Mouse (Mus musculus): ENCODE measurements at regions not wholly inside any gene's neighbourhood (a gene's known extent, or its start where the extent isn't known, plus 50 kb on each side); places are given as distances from the start of the nearest gene placed in this dataset.

DNA sequence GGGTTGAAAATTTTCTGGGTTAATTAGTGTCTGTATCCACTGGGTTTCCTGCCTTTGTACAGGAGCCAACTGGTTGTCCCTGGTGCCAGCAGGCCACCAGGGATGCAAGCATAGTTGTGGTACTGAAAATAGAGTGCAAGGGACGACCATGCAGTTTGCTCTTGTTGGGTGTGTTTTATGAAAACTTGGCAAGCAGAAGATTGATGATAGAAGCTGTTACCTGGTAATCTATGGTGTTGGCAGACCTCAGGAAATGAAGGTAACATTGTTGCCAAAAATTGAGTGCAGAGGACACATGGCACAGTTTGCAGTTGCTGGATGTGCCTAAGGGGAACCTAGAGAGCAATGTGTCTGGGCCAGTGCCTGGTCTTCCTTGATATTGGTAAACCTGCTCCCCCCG lies 818.7 kb downstream of the Tlr4 start:
- no peak overlapping the region for H3K4me3 ChIP-seq (ENCODE audit: insufficient read depth in 1 of 2, low read depth in 1 of 2, low read length in 2 of 2, poor library complexity in 1 of 2, severe bottlenecking in 1 of 2)
- no peak for DNase-seq (ENCODE audit: low read depth, low spot score)
- H3K36me3 ChIP-seq (ENCODE audit: control insufficient read depth, insufficient read depth, low read length, poor library complexity, severe bottlenecking), result no peaks in the 10 kb centered on the region
- H3K9ac ChIP-seq (ENCODE audit: insufficient read depth, low read depth, low read length, poor library complexity, severe bottlenecking), result no peak overlapping the region
- no peaks in the 10 kb centered on the region for H3K9me3 ChIP-seq (ENCODE audit: control insufficient read depth, insufficient read depth, low read depth, low read length)
- no peaks in the 10 kb centered on the region for H3K4me1 ChIP-seq (ENCODE audit: control insufficient read depth in 2 of 2, insufficient read depth in 2 of 2, low read length in 2 of 2, poor library complexity in 1 of 2)
- in situ Hi-C loops (cut with MboI; ENCODE audit: low sequenced_read_pairs in 2 of 2, unreplicated experiment in 2 of 2), result no loop called here
- H3K27ac ChIP-seq (ENCODE audit: insufficient read depth, low read depth, low read length, poor library complexity, severe bottlenecking), result no peak overlapping the region
- TF ChIP-seq ZC3H11A (IDR thresholded peaks at IDR 0.05; ENCODE audit: borderline replicate concordance, low read depth, low read length), result no peak
- TF ChIP-seq CHD2 (IDR thresholded peaks at IDR 0.05; ENCODE audit: low read depth, low read length), result no peak
- no peak for TF ChIP-seq ZNF384 (IDR thresholded peaks at IDR 0.05; ENCODE audit: low read depth, low read length)
- no peak for TF ChIP-seq MAFK (IDR thresholded peaks at IDR 0.05; ENCODE audit: insufficient read depth, low read depth, low read length)
- no peak for TF ChIP-seq HCFC1 (IDR thresholded peaks at IDR 0.05; ENCODE audit: borderline replicate concordance, insufficient read depth, low read length)

DNA sequence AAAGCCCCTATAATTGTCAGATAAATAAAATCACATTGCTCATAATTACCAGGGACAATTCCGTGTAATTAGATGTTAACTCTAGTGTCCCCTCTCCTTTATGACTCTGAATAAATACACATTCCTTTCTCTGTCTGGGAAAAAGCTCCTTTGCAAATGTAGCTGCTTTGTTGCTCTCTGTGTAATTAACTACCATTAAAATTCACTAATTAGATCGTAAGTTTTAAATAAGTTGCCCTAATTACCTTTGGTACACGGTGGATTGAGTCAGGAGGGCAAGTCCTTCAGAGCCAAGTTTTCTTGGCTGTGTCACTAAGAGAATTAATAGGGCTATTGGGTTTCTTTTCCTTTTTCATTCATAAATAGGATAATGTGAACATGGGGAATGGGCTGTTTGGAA lies 834.7 kb downstream of the Tlr4 start:
- Histone ChIP-seq H3K27ac (ENCODE audit: insufficient read depth, low read depth, low read length, poor library complexity, severe bottlenecking) (no peak overlapping the region), H3K4me3 (ENCODE audit: insufficient read depth in 1 of 2, low read depth in 1 of 2, low read length in 2 of 2, poor library complexity in 1 of 2, severe bottlenecking in 1 of 2) (no peak overlapping the region), H3K9me3 (ENCODE audit: control insufficient read depth, insufficient read depth, low read depth, low read length) (no peaks in the 10 kb centered on the region), H3K36me3 (ENCODE audit: control insufficient read depth, insufficient read depth, low read length, poor library complexity, severe bottlenecking) (no peaks in the 10 kb centered on the region), H3K4me1 (ENCODE audit: control insufficient read depth in 2 of 2, insufficient read depth in 2 of 2, low read length in 2 of 2, poor library complexity in 1 of 2) (no peaks in the 10 kb centered on the region), H3K9ac (ENCODE audit: insufficient read depth, low read depth, low read length, poor library complexity, severe bottlenecking) (no peak overlapping the region)
- in situ Hi-C loops (cut with MboI; ENCODE audit: low sequenced_read_pairs in 2 of 2, unreplicated experiment in 2 of 2), result no loop called here
- TF ChIP-seq ZC3H11A (IDR thresholded peaks at IDR 0.05; ENCODE audit: borderline replicate concordance, low read depth, low read length) (no peak), CHD2 (IDR thresholded peaks at IDR 0.05; ENCODE audit: low read depth, low read length) (no peak), MAFK (IDR thresholded peaks at IDR 0.05; ENCODE audit: insufficient read depth, low read depth, low read length) (no peak), HCFC1 (IDR thresholded peaks at IDR 0.05; ENCODE audit: borderline replicate concordance, insufficient read depth, low read length) (no peak), ZNF384 (IDR thresholded peaks at IDR 0.05; ENCODE audit: low read depth, low read length) (no peak)
- no peak for DNase-seq (ENCODE audit: low read depth, low spot score)

DNA sequence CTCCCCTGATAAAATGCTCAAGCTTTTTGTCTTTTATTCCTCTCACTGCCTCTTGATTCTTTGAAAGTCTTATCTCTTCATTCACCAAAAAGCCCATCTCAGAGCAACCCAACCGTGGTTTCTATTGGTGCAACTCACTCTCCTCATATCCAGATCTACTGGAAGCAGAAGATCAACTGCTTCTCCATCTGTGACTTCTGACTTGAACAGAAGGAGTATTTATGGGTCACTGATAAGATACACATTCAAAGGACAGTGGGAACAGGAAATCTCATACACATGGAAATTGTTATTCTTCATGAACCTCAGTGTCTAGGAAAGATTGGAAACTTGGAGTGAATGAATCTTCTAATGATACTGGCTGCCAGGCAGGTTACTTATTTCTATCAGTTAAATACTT lies 846.6 kb downstream of the Tlr4 start:
- H3K4me3 ChIP-seq (ENCODE audit: insufficient read depth in 1 of 2, low read depth in 1 of 2, low read length in 2 of 2, poor library complexity in 1 of 2, severe bottlenecking in 1 of 2), result no peak overlapping the region
- no peaks in the 10 kb centered on the region for H3K4me1 ChIP-seq (ENCODE audit: control insufficient read depth in 2 of 2, insufficient read depth in 2 of 2, low read length in 2 of 2, poor library complexity in 1 of 2)
- H3K36me3 ChIP-seq (ENCODE audit: control insufficient read depth, insufficient read depth, low read length, poor library complexity, severe bottlenecking), result no peaks in the 10 kb centered on the region
- no peaks in the 10 kb centered on the region for H3K9me3 ChIP-seq (ENCODE audit: control insufficient read depth, insufficient read depth, low read depth, low read length)
- TF ChIP-seq ZNF384 (IDR thresholded peaks at IDR 0.05; ENCODE audit: low read depth, low read length), result no peak
- TF ChIP-seq ZC3H11A (IDR thresholded peaks at IDR 0.05; ENCODE audit: borderline replicate concordance, low read depth, low read length), result no peak
- no peak for TF ChIP-seq MAFK (IDR thresholded peaks at IDR 0.05; ENCODE audit: insufficient read depth, low read depth, low read length)
- TF ChIP-seq HCFC1 (IDR thresholded peaks at IDR 0.05; ENCODE audit: borderline replicate concordance, insufficient read depth, low read length), result no peak
- TF ChIP-seq CHD2 (IDR thresholded peaks at IDR 0.05; ENCODE audit: low read depth, low read length), result no peak
- H3K9ac ChIP-seq (ENCODE audit: insufficient read depth, low read depth, low read length, poor library complexity, severe bottlenecking), result no peak overlapping the region
- H3K27ac ChIP-seq (ENCODE audit: insufficient read depth, low read depth, low read length, poor library complexity, severe bottlenecking), result no peak overlapping the region
- DNase-seq (ENCODE audit: low read depth, low spot score), result no peak
- in situ Hi-C loops (cut with MboI; ENCODE audit: low sequenced_read_pairs in 2 of 2, unreplicated experiment in 2 of 2), result no loop called here

- Histone ChIP-seq H3K36me3 (ENCODE audit: control insufficient read depth, insufficient read depth, low read length, poor library complexity, severe bottlenecking) (no peaks in the 10 kb centered on the region), H3K27ac (ENCODE audit: insufficient read depth, low read depth, low read length, poor library complexity, severe bottlenecking) (no peak overlapping the region), H3K9ac (ENCODE audit: insufficient read depth, low read depth, low read length, poor library complexity, severe bottlenecking) (no peak overlapping the region), H3K4me3 (ENCODE audit: insufficient read depth in 1 of 2, low read depth in 1 of 2, low read length in 2 of 2, poor library complexity in 1 of 2, severe bottlenecking in 1 of 2) (no peak overlapping the region), H3K9me3 (ENCODE audit: control insufficient read depth, insufficient read depth, low read depth, low read length) (no peaks in the 10 kb centered on the region), H3K4me1 (ENCODE audit: control insufficient read depth in 2 of 2, insufficient read depth in 2 of 2, low read length in 2 of 2, poor library complexity in 1 of 2) (no peaks in the 10 kb centered on the region)
- DNase-seq (ENCODE audit: low read depth, low spot score), result no peak
- in situ Hi-C loops (cut with MboI; ENCODE audit: low sequenced_read_pairs in 2 of 2, unreplicated experiment in 2 of 2), result no loop called here
- TF ChIP-seq ZNF384 (IDR thresholded peaks at IDR 0.05; ENCODE audit: low read depth, low read length), result no peak
- no peak for TF ChIP-seq HCFC1 (IDR thresholded peaks at IDR 0.05; ENCODE audit: borderline replicate concordance, insufficient read depth, low read length)
- TF ChIP-seq CHD2 (IDR thresholded peaks at IDR 0.05; ENCODE audit: low read depth, low read length), result no peak
Measured at GRCm38 (mm10) chr4:67677589-67677988, 850.2 kb downstream of the Tlr4 start.

DNA sequence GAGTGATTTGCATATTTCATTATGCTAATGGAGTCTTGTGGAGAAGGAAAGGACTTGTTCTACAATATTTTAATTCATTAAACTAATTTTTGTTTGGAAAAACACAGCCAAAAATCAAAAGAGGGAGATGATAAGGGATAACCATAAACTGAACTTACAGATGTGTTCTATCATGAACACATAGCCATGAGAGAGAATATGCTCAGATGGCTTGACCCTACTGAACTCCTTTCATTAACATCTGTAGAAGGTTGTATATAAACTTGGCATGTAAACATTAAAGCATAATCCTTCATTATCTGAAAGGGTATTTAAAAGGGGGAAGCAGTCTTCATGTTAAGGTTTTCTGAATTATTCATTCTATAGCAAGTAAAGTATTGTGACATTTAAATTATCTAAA lies 871.1 kb downstream of the Tlr4 start:
- TF ChIP-seq HCFC1 (IDR thresholded peaks at IDR 0.05; ENCODE audit: borderline replicate concordance, insufficient read depth, low read length) (no peak), CHD2 (IDR thresholded peaks at IDR 0.05; ENCODE audit: low read depth, low read length) (no peak), ZNF384 (IDR thresholded peaks at IDR 0.05; ENCODE audit: low read depth, low read length) (no peak), ZC3H11A (IDR thresholded peaks at IDR 0.05; ENCODE audit: borderline replicate concordance, low read depth, low read length) (no peak)
- no peaks in the 10 kb centered on the region for H3K36me3 ChIP-seq (ENCODE audit: control insufficient read depth, insufficient read depth, low read length, poor library complexity, severe bottlenecking)
- in situ Hi-C loops (cut with MboI; ENCODE audit: low sequenced_read_pairs in 2 of 2, unreplicated experiment in 2 of 2), result no loop called here
- H3K27ac ChIP-seq (ENCODE audit: insufficient read depth, low read depth, low read length, poor library complexity, severe bottlenecking), result no peak overlapping the region
- no peak overlapping the region for H3K4me3 ChIP-seq (ENCODE audit: insufficient read depth in 1 of 2, low read depth in 1 of 2, low read length in 2 of 2, poor library complexity in 1 of 2, severe bottlenecking in 1 of 2)
- H3K9me3 ChIP-seq (ENCODE audit: control insufficient read depth, insufficient read depth, low read depth, low read length), result no peaks in the 10 kb centered on the region
- DNase-seq (ENCODE audit: low read depth, low spot score), result no peak
- H3K4me1 ChIP-seq (ENCODE audit: control insufficient read depth in 2 of 2, insufficient read depth in 2 of 2, low read length in 2 of 2, poor library complexity in 1 of 2), result no peaks in the 10 kb centered on the region
- H3K9ac ChIP-seq (ENCODE audit: insufficient read depth, low read depth, low read length, poor library complexity, severe bottlenecking), result no peak overlapping the region

Data from ES-E14 (cell line).